Mouse (Mus musculus): ENCODE results near the gene Ppp2r1b.

- TF ChIP-seq CTCF (IDR thresholded peaks at IDR 0.05; ENCODE audit: low read depth) (no peak), EP300 (IDR thresholded peaks at IDR 0.05; ENCODE audit: low read depth) (no peak)
These were observed 16.2 kb downstream of the Ppp2r1b start for GRCm38 (mm10) chr9:50861119-50861839.
